ENCODE assay signal across 8 mouse cellular contexts in the genomic region with DNA sequence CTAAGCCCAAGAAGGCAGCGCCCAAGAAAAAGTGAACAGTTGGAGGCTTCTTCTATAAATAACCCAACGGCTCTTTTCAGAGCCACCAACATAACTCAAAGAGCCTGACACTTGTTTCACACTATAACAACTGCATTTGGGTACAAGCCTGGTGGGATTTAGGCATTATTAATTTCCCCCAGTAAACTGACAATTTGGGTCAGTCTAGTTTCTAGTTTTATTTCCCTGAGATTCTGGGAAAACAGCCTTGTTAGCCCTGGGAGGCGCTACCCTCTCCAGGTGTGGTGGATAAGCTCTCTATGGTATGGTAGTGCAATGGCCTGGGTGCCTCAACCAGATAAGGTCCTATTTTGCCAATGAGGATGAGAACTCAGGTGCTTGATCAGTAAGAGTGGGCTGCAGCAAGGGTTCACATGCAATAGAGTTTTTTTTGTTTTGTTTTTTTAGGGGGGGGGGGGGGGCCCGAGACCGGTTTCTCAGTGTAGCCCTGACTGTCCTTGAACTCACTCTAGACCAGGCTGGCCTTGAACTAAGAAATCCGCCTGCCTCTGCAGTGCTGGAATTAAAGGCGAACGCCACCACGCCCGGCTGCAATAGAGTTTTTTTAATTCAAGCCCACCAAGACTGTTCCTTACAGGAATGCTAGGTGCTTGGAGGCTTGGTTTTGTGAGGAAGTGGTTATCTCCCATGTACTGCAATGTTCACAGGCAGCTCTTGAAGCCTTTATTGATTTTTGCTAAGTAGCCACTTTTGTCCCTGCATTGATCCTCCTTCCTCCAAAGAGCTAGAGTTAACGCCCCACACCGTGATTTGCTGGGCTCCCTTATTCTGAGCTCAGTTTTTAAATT. TPM values are rescaled to one million over a fixed set of nuclear protein-coding genes. Genes with fewer than 3 reads are reported as not detected.
DNase-seq lines count a peak whose midpoint lies in the region; ATAC-seq and TF ChIP-seq lines count a peak whose summit lies in the region.

No protein-coding gene starts in this region.

- no peak for TF ChIP-seq CTCF in left cerebral cortex, adult 2 months (IDR thresholded peaks at IDR 0.05)

- TF ChIP-seq POLR2A in myocyte (IDR thresholded peaks at IDR 0.05; ENCODE audit: insufficient read length, low read depth), result peak; percentile 6

- no peaks in the 10 kb centered on the region for H3K36me3 ChIP-seq in hindbrain, embryonic 16.5 days (ENCODE audit: control insufficient read depth, insufficient read depth, low read length)
- H3K36me3 ChIP-seq in myocyte (ENCODE audit: control insufficient read depth, insufficient read depth), result no peaks in the 10 kb centered on the region

- peak overlapping the region; percentile 94 for H3K4me2 ChIP-seq in hindbrain, embryonic 16.5 days (ENCODE audit: low read length)
- peak overlapping the region; percentile 100 for H3K4me2 ChIP-seq in myocyte (ENCODE audit: low read depth)

- peaks cover 15% of the 10 kb centered on the region for H3K4me1 ChIP-seq in hindbrain, embryonic 16.5 days (ENCODE audit: control insufficient read depth, insufficient read depth, low read depth, low read length)

- no peaks in the 10 kb centered on the region for H3K79me2 ChIP-seq in myocyte (ENCODE audit: control insufficient read depth, insufficient read depth)

- intact Hi-C loops in left cerebral cortex, adult 2 months (cut with DNase I), result loop anchor here (5.0 kb wide), 3 partner anchors 182 to 1722 kb away; partner anchors contain the start of genes Abt1, Hist1h2ag, Hist1h2bj and Hist1h4d
- intact Hi-C loops in left cerebral cortex, postnatal 10 days (cut with DNase I), result no loop called here

- ATAC-seq in hindbrain, embryonic 16.5 days, result no peak

- peak overlapping the region; percentile 90; the same call in 1 of the 2 replicates for H3K27ac ChIP-seq in left cerebral cortex, adult 2 months
- peak overlapping the region; percentile 82 for H3K27ac ChIP-seq in hindbrain, embryonic 16.5 days (ENCODE audit: low read depth, low read length)

- DNase-seq in left cerebral cortex, adult 2 months (ENCODE audit: extremely low spot score in 1 of 2, low spot score in 2 of 2), result no peak
- no peak for DNase-seq in left cerebral cortex, postnatal 10 days (ENCODE audit: extremely low spot score in 1 of 2, low spot score in 2 of 2)
- peak; percentile 55 for DNase-seq in embryo, embryonic 10 days (ENCODE audit: low spot score)
- no peak for DNase-seq in adrenal gland, adult 2 months
- DNase-seq in frontal cortex, postnatal 25 days (ENCODE audit: low spot score in 2 of 2), result no peak
- no peak for DNase-seq in cerebellum, adult 8-10 months

- H3ac ChIP-seq in myocyte (ENCODE audit: control insufficient read depth, insufficient read length), result no peak overlapping the region

- H3K9me3 ChIP-seq in hindbrain, embryonic 16.5 days (ENCODE audit: control insufficient read depth, low read length), result no peaks in the 10 kb centered on the region

- peak overlapping the region; percentile 69 for H3K9ac ChIP-seq in hindbrain, embryonic 16.5 days (ENCODE audit: low read depth, low read length)

- WGBS in hindbrain, embryonic 16.5 days, result 42% methylated on average over 11 of the region's 12 CpGs

- no peaks in the 10 kb centered on the region for H3K27me3 ChIP-seq in hindbrain, embryonic 16.5 days (replicated peaks; ENCODE audit: control insufficient read depth, insufficient read depth, low read length)
- H3K27me3 ChIP-seq in myocyte (ENCODE audit: control insufficient read depth, insufficient read depth, insufficient read length), result no peaks in the 10 kb centered on the region

- peak overlapping the region; percentile 66; the same call in 1 of the 2 replicates for H3K4me3 ChIP-seq in left cerebral cortex, adult 2 months
- peak overlapping the region; percentile 68 for H3K4me3 ChIP-seq in hindbrain, embryonic 16.5 days (ENCODE audit: low read length)
- H3K4me3 ChIP-seq in myocyte, result peak overlapping the region; percentile 29

TF ChIP-seq in myocyte, 11 proteins besides CTCF, POLR2A, EP300 and RAD21:
- peak; percentile 67 for TF ChIP-seq POLR2AphosphoS2 (IDR thresholded peaks at IDR 0.05; ENCODE audit: insufficient read length, low read depth)
- no peak for TF ChIP-seq TCF3 (IDR thresholded peaks at IDR 0.05; ENCODE audit: insufficient read length, low read depth)
- no peak for TF ChIP-seq MAX (IDR thresholded peaks at IDR 0.05; ENCODE audit: low read depth)
- no peak for TF ChIP-seq TCF12 (IDR thresholded peaks at IDR 0.05; ENCODE audit: insufficient read depth, poor library complexity, severe bottlenecking)
- no peak for TF ChIP-seq USF1 (IDR thresholded peaks at IDR 0.05; ENCODE audit: low read depth)
TF ChIP-seq in myocyte: peak in this region for 1.

RNA-seq across cellular contexts. Expression of gene Hist1h1a, which starts 1.1 kb away (rescaled TPM):
- total RNA-seq in left cerebral cortex, adult 2 months (2021), result 10 to 100 TPM; 21.6 to 22.6 TPM
- 10 to 100 TPM; 32.9 to 36.8 TPM for total RNA-seq in left cerebral cortex, postnatal 10 days (2021)
- 0.44 TPM in 1 of 2 replicates, not detected in the other for polyA plus RNA-seq in hindbrain, embryonic 16.5 days (2015; fragmentation: Nextera tagmentation; extraction: Ambion mirVana)
- polyA plus RNA-seq in myocyte (2012; fragmentation: generic; extraction: Trizol), result 0.98 TPM
- total RNA-seq in adrenal gland, adult 2 months (2021), result 10 to 100 TPM; 11.0 to 19.6 TPM
- 0.21 and 0.25 TPM in 2 replicates for polyA plus RNA-seq in adrenal gland, adult 2 months (2012; rRNA removed)

RNA-seq across cellular contexts. Expression of gene Hist1h3a, which starts 2.4 kb away (rescaled TPM):
- total RNA-seq in left cerebral cortex, adult 2 months (2021), result 10 to 100 TPM; 31.1 to 37.0 TPM
- total RNA-seq in left cerebral cortex, postnatal 10 days (2021), result 10 to 100 TPM; 53.3 to 58.4 TPM
- 0.89 and 1.2 TPM in 2 replicates for polyA plus RNA-seq in hindbrain, embryonic 16.5 days (2015; fragmentation: Nextera tagmentation; extraction: Ambion mirVana)
- 1.3 TPM for polyA plus RNA-seq in myocyte (2012; fragmentation: generic; extraction: Trizol)
- total RNA-seq in adrenal gland, adult 2 months (2021), result 10 to 100 TPM; 32.5 to 35.7 TPM
- polyA plus RNA-seq in adrenal gland, adult 2 months (2012; rRNA removed), result 4.2 and 6.6 TPM in 2 replicates

RNA-seq across cellular contexts. Expression of gene Hist1h4a, which starts 3.5 kb away (rescaled TPM):
- total RNA-seq in left cerebral cortex, adult 2 months (2021), result 10 to 100 TPM; 53.1 to 70.3 TPM
- 10 to 100 TPM; 77.4 to 83.3 TPM for total RNA-seq in left cerebral cortex, postnatal 10 days (2021)
- polyA plus RNA-seq in hindbrain, embryonic 16.5 days (2015; fragmentation: Nextera tagmentation; extraction: Ambion mirVana), result not detected in 2 replicates
- 4.2 TPM for polyA plus RNA-seq in myocyte (2012; fragmentation: generic; extraction: Trizol)
- 10 to 100 TPM; 21.1 to 26.3 TPM for total RNA-seq in adrenal gland, adult 2 months (2021)
- 0.36 and 2.1 TPM in 2 replicates for polyA plus RNA-seq in adrenal gland, adult 2 months (2012; rRNA removed)

RNA-seq across cellular contexts. Expression of gene Trim38, which starts 5.2 kb away (rescaled TPM):
- not detected for total RNA-seq in left cerebral cortex, adult 2 months (2021)
- total RNA-seq in left cerebral cortex, postnatal 10 days (2021), result under 1 TPM; 0.36 to 0.54 TPM
- polyA plus RNA-seq in hindbrain, embryonic 16.5 days (2015; fragmentation: Nextera tagmentation; extraction: Ambion mirVana), result 0.07 TPM in 1 of 2 replicates, not detected in the other
- not detected for polyA plus RNA-seq in myocyte (2012; fragmentation: generic; extraction: Trizol)
- under 1 TPM in 1 of 2 experiments, not detected in 1; 0.43 TPM for total RNA-seq in adrenal gland, adult 2 months (2021)
- not detected in 2 replicates for polyA plus RNA-seq in adrenal gland, adult 2 months (2012; rRNA removed)

RNA-seq across cellular contexts. Expression of gene Hist1h4b, which starts 7.7 kb away (rescaled TPM):
- 10 to 100 TPM; 62.5 to 93.5 TPM for total RNA-seq in left cerebral cortex, adult 2 months (2021)
- total RNA-seq in left cerebral cortex, postnatal 10 days (2021), result 10 to 100 TPM; 79.7 to 80.1 TPM
- 1.1 TPM in 1 of 2 replicates, not detected in the other for polyA plus RNA-seq in hindbrain, embryonic 16.5 days (2015; fragmentation: Nextera tagmentation; extraction: Ambion mirVana)
- polyA plus RNA-seq in myocyte (2012; fragmentation: generic; extraction: Trizol), result 5.5 TPM
- total RNA-seq in adrenal gland, adult 2 months (2021), result 10 to 100 TPM; 64.3 to 65.2 TPM
- polyA plus RNA-seq in adrenal gland, adult 2 months (2012; rRNA removed), result 2.4 and 3.9 TPM in 2 replicates
